Mouse (Mus musculus) CH12F3 (cell line): ENCODE data around the gene Sh3d21.
"Not testable (repeated sequence)": the region's sequence is repeated elsewhere in the genome, so short reads cannot be mapped to it uniquely, and the experiment has no call there.

ENCODE experiments used
- in situ Hi-C: fragments of 300-500 bp; cut with MboI; formaldehyde crosslinking; loops from 2 replicates; pipeline ENCODE4 v1.14.3; 2020; ENCODE audit warnings: low sequenced_read_pairs

The Sh3d21 gene

DNA sequence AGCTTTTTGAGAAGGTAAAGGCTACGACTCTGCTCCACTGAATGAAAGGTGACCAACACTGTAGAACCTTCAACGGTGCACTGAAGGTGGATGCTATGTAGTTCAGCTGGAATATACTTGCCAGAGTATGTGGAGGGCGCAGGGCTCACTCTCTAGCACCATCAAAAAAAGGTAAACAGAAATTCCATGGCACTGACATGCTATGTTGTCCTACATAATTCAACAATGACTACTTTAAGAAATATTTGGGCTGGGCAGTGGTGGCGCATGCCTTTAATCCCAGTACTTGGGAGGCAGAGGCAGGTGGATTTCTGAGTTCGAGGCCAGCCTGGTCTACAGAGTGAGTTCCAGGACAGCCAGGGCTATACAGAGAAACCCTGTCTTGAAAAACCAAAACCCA is 7.4 kb upstream of the Sh3d21 start:
- in situ Hi-C loops: not testable (repeated sequence)

DNA sequence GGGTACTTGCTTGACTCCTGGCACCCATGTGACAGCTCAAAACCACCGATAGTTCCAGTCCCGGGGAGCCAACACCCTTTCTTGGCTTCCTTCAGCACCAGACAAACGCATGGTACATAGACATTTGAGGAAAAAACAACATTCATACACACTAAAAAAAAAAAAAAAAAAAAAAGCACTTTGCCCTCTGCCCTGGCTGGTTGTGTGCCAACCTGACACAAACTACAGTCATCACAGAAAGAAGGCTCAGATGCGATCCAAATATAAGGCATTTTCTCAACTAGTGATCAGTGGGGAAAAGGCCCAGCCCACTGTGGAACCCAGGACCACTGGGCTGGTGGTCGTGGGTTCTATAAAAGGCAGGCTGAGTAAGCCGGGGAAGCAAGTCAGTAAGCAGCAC is 5.6 kb upstream of the Sh3d21 start:
- in situ Hi-C loops: no loop called here

DNA sequence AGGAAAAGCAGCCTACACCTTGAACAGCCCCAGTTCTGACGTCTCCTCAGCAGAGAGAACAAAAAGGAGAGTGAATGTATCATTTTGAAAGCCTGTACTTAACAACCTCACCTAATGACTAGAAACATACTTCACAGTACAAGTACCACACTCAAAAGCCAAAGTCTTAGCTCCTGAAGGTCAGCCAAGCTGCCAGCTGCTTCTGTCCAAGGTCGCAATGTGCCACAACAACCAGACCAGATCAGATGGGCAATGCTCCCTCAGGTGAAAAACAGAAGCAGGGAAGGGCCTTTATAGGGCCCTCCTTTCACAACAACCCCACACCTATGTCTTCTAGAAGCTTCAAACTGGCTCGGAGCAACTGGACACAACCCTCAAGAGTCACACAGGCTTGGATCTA is 2.8 kb upstream of the Sh3d21 start:
- in situ Hi-C loops: no loop called here

DNA sequence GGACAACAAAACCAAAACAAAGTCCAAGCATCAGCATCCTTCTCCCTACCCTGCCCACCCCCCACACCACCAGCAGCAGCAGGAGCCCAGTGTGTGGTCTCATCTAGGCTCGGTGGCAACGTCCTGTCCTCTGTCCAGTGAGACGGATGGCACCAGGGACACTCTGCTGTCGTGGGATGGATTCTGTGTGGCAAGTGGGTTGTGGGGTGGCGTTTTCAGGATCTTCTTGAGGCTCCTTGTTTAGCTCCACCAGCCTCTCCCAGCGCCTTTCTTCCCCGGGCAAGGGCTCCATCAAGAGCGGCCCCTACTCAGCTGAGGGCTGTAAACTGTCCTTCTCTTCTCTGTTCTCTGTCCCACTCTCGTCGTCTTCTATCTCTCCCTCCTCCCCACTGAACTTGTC is 1.8 kb upstream of the Sh3d21 start:
- in situ Hi-C loops: not testable (repeated sequence)

DNA sequence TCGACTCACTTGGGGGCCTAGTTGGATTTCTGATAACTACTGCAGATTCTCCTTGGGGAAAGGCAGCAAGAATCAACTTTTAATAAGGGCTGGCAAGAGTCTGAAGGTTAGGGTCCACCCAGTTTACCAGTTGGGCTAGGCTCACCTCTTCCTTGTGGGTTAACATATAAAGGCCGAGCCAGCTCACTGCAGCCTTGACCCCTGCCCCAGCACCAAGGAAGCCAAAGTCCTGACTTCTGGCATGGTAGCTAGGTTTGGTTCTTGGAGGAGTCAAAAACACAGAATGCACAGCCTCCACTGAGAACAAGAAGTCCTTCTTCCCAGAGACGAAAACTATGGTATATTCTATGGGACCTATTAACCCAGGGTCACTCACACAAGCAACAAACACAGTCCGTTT is 394 bp upstream of the Sh3d21 start:
- in situ Hi-C loops: no loop called here

DNA sequence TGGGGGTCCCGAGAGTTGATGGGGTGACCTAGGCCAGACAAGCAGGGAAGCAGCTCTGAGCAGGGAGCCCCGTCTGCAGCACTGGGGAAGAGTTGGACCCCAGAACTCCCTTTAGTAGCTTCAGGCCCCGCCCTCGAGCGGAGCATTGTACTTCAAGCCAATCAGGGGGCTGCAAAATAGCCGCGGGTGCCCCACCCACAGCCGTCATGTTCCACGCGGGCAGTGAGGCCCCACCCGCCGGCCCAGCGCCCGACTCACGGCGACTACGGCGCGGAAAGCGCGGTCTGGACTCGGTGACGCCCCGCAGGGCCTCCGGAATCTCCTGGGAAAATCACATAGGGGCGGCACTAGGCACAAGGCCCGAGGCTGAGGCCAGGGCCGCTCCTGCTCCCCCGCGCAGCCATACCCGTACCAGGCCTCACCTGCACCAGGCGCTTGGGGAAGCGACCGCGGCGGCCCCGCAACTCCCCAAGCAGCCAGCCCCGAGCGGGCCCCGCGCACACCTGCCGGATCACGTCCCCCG is 686 bp downstream of the Sh3d21 start:
- in situ Hi-C loops: no loop called here

DNA sequence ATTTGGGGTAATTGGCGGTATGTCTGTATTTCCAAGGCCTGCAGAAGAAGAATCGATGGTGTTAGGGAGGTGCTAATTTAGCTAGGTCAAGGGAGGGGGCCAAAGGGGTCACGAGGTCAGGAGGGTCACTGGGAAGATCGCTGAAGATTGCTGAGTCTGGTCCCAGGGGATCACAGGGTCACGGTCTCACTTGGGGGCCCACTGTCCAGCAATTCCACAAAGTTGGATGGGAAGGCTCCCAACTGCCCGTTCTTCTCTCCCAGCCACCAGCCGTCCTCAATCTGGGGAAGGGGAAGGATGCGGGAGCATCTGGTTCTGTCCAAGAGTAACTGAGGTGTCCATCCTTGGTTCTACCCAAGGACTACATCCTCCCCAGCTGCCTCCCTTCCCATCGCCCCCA is 1.3 kb downstream of the Sh3d21 start:
- in situ Hi-C loops: no loop called here

DNA sequence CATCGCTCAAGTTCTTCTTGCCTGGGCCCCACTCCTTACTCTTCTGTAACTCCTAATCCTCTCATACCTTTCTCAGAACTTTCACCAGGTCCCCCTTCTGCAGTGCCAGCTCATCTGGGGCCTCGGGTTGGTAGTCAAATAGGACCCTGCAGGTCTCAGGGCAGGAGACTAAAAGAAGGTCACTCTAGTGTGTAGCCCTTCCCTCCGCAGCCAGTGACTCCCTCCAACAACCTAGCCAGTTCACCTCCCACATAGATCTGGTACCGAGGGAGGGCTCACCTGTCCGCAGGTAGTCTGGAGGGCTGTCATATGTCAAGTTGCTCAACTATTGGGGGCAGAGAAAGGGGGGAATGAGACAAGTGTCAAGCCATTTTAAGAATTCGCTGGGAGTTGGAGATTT is 1.8 kb downstream of the Sh3d21 start:
- in situ Hi-C loops: no loop called here

DNA sequence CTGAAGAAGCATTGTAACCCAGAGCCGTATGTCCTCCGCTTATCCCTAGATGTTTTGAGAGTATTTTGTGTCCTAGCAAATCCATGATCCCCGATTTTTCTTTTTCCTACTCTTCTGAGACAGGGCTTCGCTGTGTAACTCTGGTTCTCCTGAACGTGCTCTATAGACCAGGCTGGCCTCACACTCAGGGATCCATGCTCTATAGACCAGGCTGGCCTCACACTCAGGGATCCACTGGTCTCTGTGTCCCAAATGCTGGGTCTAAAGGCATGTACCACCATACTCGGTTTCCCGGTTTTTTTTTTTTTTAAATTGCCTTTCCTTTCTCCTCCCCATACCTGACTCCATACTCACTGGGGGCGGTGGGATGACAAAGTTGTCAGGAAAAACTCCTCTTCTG is 2.3 kb downstream of the Sh3d21 start:
- in situ Hi-C loops: no loop called here

DNA sequence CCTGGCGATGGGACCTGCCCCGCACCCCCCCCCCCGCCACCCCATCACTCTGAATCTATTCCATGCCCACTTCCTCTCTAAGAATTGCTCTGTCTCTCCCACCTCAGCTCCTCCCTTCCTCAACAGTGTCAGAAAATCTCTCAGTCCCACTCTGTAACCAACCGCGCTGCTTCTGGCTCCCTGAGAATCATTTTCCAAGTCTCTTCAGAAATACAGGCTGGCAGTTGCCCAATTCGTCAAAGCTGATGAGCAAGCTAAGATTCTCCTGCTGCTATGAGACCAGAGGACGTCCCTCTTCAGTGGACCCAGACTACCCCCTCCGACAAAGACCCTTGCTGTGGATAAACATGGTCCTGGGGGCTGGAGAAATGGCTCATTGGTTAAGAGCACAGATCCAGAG is 3.8 kb downstream of the Sh3d21 start:
- in situ Hi-C loops: no loop called here

DNA sequence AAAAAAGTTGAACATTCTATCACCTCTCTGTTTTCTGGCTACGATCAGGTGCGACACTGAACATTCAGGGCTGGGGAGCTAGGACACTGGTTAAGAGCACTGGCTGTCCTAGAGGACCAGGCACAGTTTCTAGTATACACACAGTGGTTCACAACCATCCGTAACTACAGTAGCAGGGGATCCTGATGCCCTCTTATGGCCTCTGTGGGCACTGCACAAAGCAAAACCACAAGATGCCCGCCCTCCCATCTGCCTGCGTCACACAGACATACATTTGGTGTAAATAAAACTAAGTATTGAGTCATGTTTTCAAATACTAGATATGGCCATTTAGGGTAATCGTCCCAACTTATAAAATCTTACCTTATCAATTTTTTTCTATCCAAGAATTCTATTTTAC is 5.7 kb downstream of the Sh3d21 start:
- in situ Hi-C loops: no loop called here

DNA sequence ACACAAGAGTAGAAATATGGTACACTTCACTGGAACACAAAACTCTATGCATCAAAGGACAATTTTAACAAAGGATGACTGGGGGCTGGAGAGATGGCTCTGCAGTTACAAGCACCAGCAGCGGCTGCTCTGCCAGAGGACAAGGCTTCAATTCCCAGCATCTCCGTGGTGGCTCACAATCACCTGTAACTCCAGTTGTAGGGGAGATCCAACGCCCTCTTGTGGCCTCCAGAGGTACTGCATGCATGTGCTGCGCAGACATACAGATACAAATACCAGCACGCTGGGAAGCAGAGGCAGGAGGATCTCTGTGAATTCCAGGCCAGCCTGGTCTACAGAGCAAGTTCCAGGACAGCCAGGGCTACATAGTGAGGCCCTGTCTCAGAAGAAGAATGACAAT is 6.7 kb downstream of the Sh3d21 start:
- in situ Hi-C loops: no loop called here

DNA sequence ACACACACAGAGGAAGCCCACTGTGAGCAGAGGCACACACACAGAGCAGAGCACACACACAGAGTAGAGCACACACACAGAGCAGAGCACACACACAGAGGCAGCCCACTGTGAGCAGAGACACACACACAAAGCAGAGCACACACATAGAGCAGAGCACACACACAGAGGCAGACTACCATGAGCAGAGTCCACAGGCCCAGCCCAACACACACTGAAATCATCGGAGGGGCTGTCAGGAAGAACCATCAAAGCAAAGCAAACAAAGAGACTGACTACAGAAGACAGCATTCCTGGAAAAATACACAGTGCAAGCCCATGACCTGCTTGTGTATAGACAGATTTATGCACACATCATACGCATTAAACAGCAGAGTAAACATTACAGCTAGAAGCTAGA is 7.4 kb downstream of the Sh3d21 start:
- in situ Hi-C loops: no loop called here

DNA sequence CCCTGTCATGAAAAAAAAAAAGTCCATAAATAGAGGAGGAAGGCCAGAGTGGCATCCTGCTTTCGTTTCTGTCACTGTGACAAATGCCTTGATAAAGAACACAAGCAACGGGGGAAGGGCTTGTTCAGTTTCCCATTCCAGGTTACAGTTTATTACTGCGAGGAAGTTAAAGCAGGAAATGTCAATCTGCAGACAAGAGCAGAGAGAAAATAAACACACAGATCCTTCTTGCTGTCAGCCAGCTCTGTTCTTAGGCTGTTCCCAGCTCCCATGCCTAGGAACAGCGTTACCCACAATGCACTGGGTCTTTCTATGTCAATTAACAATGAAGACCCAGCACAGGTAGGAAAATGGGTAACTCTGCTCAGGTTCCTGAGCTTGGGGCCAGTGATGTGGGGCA is 8.1 kb downstream of the Sh3d21 start:
- in situ Hi-C loops: no loop called here

DNA sequence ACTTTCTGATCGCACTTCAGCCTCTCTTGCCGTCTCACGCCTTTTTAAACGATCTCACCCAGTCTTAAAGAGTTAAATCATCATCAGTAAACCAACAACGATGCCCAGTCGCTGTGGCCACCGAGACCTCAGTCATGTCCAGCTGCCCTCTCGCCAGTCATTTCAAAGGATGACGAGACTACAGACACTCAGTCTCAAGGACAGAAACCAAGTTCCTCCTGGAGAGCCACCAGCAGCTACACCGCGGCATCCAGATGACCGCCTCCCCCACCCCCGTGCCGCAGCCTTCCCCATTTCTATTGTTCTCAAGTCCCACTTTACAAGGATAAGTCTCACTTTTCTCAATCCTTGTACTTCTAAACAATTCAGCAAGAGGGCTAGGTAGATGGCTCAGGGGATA is 10.4 kb downstream of the Sh3d21 start:
- in situ Hi-C loops: no loop called here

DNA sequence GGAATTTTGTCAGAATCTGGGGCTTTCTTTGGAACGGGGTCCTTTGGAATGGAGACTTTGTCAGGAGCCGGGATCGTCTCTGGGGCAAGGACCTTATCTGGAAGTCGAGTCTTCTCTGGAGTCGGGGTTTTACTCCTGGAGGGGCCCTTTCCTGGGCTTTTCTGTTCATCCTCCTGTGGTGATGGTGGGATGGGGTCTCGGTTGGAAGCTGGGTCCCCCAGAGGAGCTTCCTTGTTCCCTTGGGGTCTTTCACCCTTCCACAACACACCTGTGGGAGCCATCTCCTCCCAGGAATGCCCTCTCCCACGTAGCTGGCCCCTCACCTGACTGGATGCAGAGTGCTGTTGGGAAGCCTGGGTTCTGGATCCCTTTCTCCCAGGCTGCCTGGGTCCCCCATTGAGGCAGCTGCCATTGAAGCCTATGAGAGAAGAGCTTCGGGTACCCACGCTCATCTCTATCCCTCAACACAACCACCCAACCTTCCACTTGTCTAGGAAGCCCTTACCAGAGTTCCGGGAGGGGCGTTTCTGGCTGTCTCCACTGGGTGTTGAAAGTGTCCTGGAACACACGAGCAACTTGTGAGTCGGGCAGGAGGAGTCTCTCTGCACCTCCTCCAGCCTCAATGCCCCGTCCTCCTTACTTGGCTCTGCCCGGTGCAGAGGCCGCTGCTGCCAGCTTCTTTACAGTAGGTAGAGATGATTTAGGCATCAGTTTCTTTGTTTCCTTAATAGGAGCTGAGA is 11.4 kb downstream of the Sh3d21 start:
- in situ Hi-C loops: no loop called here

DNA sequence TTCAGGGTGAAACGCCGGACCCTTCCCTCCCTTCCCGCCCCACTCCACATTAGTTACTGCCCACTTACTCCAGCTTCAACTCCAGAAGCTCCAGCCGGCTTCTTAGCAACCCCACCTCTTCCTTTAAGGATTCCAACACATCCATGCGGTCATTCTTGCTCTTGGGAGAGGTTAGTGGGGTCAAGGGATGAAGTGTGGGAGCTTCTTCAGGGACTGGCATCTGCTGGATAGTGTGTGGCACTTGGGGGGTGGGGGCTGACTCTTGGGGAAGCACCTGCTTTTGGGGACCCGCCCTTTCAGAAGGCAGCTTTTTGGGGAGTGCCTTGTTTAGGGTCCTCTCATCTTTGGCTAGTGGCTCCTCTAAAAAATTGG is 12.4 kb downstream of the Sh3d21 start:
- in situ Hi-C loops: no loop called here

DNA sequence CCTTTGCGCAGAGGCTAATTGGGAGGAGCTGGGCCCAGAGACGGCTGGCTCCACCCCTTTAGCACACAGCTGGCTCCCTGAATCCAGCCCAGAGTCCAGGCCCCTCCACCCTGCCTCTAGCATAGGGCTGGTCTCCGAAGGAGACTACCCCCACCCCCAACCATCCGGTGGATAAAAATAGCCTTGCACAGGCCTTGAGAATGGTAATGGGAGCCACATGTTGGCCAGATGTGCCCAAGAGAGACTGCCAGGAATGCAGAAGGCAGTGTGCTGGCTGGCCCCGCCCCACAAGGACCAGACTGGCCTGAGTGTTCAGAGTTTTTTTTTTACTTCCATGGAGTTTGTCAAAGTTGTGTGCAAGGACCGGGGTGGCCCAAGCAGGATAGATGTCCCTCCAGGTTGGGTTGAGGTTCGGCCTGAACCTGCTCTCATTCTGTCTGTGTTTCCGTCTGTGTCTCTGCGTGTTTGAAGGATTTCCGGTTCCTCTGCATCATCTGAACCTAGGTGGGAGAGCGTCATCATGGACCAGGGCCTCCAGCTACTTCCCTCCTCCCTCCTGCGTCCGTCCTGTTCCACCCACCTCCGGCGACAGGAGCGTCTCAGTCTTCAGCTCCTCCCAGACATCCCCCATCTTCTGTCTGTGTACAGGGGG is 12.9 kb downstream of the Sh3d21 start:
- in situ Hi-C loops: no loop called here

DNA sequence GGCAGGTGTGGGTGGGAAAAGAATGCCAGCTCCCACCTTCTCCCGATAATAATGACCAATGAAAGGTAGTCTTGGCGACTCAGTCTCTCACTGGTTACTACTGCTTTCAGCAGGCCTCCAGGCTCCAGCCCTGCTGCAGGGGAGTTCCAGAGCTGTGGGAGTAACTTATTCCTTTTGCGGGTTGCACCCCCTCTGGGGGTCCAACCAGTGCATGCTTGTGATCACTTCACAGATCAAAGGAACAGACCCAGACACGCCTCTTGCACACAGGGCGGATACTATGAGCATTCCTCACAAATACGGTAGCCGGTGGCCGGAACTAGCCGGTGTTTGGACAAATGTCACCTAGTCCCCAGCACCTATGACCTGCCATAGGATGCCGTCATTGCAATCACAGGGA is 13.5 kb downstream of the Sh3d21 start:
- in situ Hi-C loops: no loop called here

DNA sequence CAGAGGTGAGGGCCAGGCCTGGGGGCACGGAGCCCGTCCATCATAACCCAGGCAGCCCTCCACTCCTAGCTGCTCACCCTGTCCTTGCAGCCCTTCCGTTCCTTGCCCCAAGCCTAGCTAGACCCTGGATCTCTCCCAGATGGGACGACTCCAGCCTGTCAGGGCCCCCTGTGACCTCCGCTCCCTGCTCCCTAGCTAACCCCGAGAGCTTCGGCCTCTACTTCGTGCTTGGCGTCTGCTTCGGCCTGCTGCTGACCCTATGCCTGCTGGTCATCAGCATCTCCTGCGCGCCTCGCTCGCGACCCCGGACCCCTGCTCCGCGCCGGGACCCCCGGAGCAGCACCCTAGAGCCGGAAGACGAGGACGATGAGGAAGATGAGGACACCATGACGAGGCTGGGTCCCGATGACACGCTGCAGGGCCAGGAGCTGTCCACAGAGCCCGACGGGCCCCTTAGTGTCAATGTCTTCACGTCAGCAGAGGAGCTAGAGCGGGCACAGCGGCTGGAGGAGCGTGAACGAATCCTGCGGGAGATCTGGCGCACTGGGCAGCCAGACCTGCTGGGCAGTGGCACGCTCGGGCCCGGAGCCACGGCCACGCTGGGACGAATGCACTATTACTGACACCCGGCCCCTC is 14.1 kb downstream of the Sh3d21 start:
- in situ Hi-C loops: no loop called here

DNA sequence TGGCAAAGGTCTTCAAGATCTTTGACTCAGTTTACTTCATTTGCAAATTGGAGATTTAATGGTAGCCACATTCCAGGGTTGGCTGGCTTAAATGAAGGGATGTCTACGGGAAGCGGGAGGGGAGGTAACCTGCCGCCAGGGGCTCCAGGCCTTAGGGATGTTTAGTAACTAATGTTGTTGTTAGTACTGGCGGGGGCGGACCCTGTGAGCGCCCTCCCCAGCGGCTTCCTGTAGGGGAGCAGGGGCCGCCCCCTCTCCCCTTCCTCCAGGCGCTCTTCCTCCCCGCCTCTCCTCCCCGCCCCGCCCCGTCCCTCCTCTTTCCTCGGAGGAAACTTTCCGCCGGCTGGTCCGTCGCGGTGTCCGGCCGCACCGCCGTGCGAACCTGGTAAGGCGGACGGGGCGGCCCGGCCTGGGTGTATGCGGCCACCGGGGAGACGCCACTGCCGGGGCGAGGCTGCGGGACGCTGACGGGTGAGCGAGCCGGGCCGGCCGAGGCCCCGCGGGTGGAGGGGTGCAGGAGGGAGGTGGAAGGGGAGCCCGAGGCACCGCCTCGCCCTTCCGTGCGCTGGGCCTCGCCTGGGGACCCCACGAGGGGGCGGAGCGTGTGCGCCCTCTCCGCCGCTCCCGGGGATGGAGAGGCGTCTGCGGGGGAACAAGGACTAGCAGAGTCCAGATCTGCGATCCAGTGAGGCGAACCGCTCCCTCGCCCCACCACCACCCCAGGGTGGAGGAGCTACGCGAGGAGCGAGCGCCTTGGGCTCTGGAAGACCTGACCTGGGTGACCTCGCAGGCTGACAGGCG is 14.9 kb downstream of the Sh3d21 start:
- in situ Hi-C loops: no loop called here
